Mouse (Mus musculus) MEL (cell line): ENCODE measurements around the gene Polr1e. TPM values are rescaled to one million over a fixed set of nuclear protein-coding genes. Genes with fewer than 3 reads are reported as not detected.

Experiments used
- DNase-seq: peaks from one replicate; pipeline ENCODE4 v3.0.0; 2011; ENCODE audit warnings: low read depth, low spot score
- H3K27ac ChIP-seq: 2 replicates; pipeline ENCODE4 v1.5.1; 2012; ENCODE audit warnings: low read depth, mild to moderate bottlenecking, control low read depth, low read length, moderate library complexity; ENCODE audit not compliant: control insufficient read depth
- H3K27me3 ChIP-seq, 2 experiments: fragments of 150-350 bp in 1 of 2; sonication (generic) in 1 of 2; 2 replicates each; pipeline ENCODE4 v1.6.1; 2012; ENCODE audit warnings: low read length in 2 of 2, mild to moderate bottlenecking in 2 of 2, improper control_type of control experiment in 1 of 2, moderate library complexity in 1 of 2; ENCODE audit not compliant: insufficient read depth in 2 of 2, control insufficient read depth in 1 of 2
- H3K36me3 ChIP-seq, 2 experiments: 2 replicates each; pipeline ENCODE4 v1.6.1; 2012 to 2014; ENCODE audit warnings: low read length in 2 of 2, improper control_type of control experiment in 1 of 2, inconsistent platforms in 1 of 2, mild to moderate bottlenecking in 1 of 2; ENCODE audit not compliant: insufficient read depth in 2 of 2, control insufficient read depth in 1 of 2
- H3K4me1 ChIP-seq, 2 experiments: fragments of 150-350 bp in 1 of 2; sonication (generic) in 1 of 2; 2 replicates each; pipeline ENCODE4 v1.6.1; 2012; ENCODE audit warnings: low read length in 2 of 2, improper control_type of control experiment in 1 of 2, mild to moderate bottlenecking in 1 of 2; ENCODE audit not compliant: insufficient read depth in 2 of 2, control insufficient read depth in 1 of 2
- H3K4me3 ChIP-seq, 2 experiments: fragments of 150-350 bp in 1 of 2; sonication (generic) in 1 of 2; 2 replicates each; pipeline ENCODE4 v1.5.1; 2012; ENCODE audit warnings: low read depth in 2 of 2, low read length in 2 of 2, mild to moderate bottlenecking in 2 of 2, moderate library complexity in 2 of 2, control low read depth in 1 of 2, improper control_type of control experiment in 1 of 2; ENCODE audit not compliant: control insufficient read depth in 1 of 2, insufficient read depth in 1 of 2
- H3K79me2 ChIP-seq: 2 replicates; pipeline ENCODE4 v1.6.1; 2012; ENCODE audit warnings: mild to moderate bottlenecking, low read length, moderate library complexity; ENCODE audit not compliant: control insufficient read depth, poor library complexity, insufficient read depth
- H3K9ac ChIP-seq: 2 replicates; pipeline ENCODE4 v1.6.1; 2012; ENCODE audit warnings: low read depth, mild to moderate bottlenecking, control low read depth, low read length, moderate library complexity; ENCODE audit not compliant: control insufficient read depth, poor library complexity, severe bottlenecking
- H3K9me3 ChIP-seq: fragments of 150-350 bp; sonication (generic); replicated peaks from 2 replicates; pipeline ENCODE4 v1.6.1; 2012; ENCODE audit warnings: mild to moderate bottlenecking, low read length, improper control_type of control experiment, moderate library complexity; ENCODE audit not compliant: insufficient read depth
- BHLHE40 ChIP-seq: IDR thresholded peaks from 2 replicates; pipeline ENCODE4 v1.6.1; 2012; ENCODE audit warnings: low read depth, mild to moderate bottlenecking, inconsistent platforms, low read length, improper control_type of control experiment, borderline replicate concordance
- CHD1 ChIP-seq: IDR thresholded peaks from 2 replicates; pipeline ENCODE4 v1.6.1; 2012; ENCODE audit warnings: low read depth, mild to moderate bottlenecking, inconsistent platforms, low read length, improper control_type of control experiment
- CHD2 ChIP-seq: IDR thresholded peaks from 2 replicates; pipeline ENCODE4 v1.6.1; 2011; ENCODE audit warnings: low read length, improper control_type of control experiment
- CTCF ChIP-seq, 3 experiments: IDR thresholded peaks in 2 of 3; conservative IDR thresholded peaks in 1 of 3; 2 replicates each; pipeline ENCODE4 v1.5.1; 2011 to 2012; ENCODE audit warnings: low read length in 3 of 3, low read depth in 2 of 3, mild to moderate bottlenecking in 2 of 3, improper control_type of control experiment in 1 of 3, inconsistent platforms in 1 of 3, mixed read lengths in 1 of 3, moderate library complexity in 1 of 3; ENCODE audit not compliant: control insufficient read depth in 1 of 3, insufficient read depth in 1 of 3, poor library complexity in 1 of 3, severe bottlenecking in 1 of 3
- E2F4 ChIP-seq: IDR thresholded peaks from 2 replicates; pipeline ENCODE4 v1.6.1; 2011; ENCODE audit warnings: low read depth, low read length, improper control_type of control experiment, borderline replicate concordance
- ELF1 ChIP-seq: IDR thresholded peaks from 2 replicates; pipeline ENCODE4 v1.6.1; 2014; ENCODE audit warnings: low read depth, mild to moderate bottlenecking, inconsistent platforms, low read length, improper control_type of control experiment, moderate library complexity
- EP300 ChIP-seq, 2 experiments: IDR thresholded peaks; 2 replicates each; pipeline ENCODE4 v1.6.1; 2011; ENCODE audit warnings: improper control_type of control experiment in 2 of 2, low read length in 2 of 2, low read depth in 1 of 2, mild to moderate bottlenecking in 1 of 2
- ETS1 ChIP-seq: IDR thresholded peaks from 2 replicates; pipeline ENCODE4 v1.6.1; 2012; ENCODE audit warnings: low read depth, mild to moderate bottlenecking, inconsistent platforms, low read length, improper control_type of control experiment, moderate library complexity
- GABPA ChIP-seq: IDR thresholded peaks from 2 replicates; pipeline ENCODE4 v1.6.1; 2012; ENCODE audit warnings: low read depth, mild to moderate bottlenecking, inconsistent platforms, low read length, improper control_type of control experiment, moderate library complexity
- GATA1 ChIP-seq: IDR thresholded peaks from 2 replicates; pipeline ENCODE4 v1.6.1; 2011; ENCODE audit warnings: low read depth, low read length, improper control_type of control experiment
- HCFC1 ChIP-seq: IDR thresholded peaks from 2 replicates; pipeline ENCODE4 v1.6.1; 2012; ENCODE audit warnings: low read depth, mild to moderate bottlenecking, inconsistent platforms, low read length, improper control_type of control experiment, moderate library complexity
- JUND ChIP-seq: IDR thresholded peaks from 2 replicates; pipeline ENCODE4 v1.6.1; 2011; ENCODE audit warnings: low read depth, mild to moderate bottlenecking, improper control_type of control experiment, low read length
- KAT2A ChIP-seq: conservative IDR thresholded peaks from 2 replicates; pipeline ENCODE4 v1.6.1; 2012; ENCODE audit warnings: low read depth, low read length, improper control_type of control experiment, inconsistent platforms
- MAFK ChIP-seq: IDR thresholded peaks from 2 replicates; pipeline ENCODE4 v1.6.1; 2011; ENCODE audit warnings: low read depth, mild to moderate bottlenecking, low read length, improper control_type of control experiment, borderline replicate concordance
- MAX ChIP-seq: IDR thresholded peaks from 2 replicates; pipeline ENCODE4 v1.6.1; 2011; ENCODE audit warnings: low read length, improper control_type of control experiment
- MAZ ChIP-seq: IDR thresholded peaks from 2 replicates; pipeline ENCODE4 v1.6.1; 2012; ENCODE audit warnings: low read depth, mild to moderate bottlenecking, inconsistent platforms, low read length, improper control_type of control experiment
- MEF2A ChIP-seq: IDR thresholded peaks from 2 replicates; pipeline ENCODE4 v1.6.1; 2014; ENCODE audit warnings: low read depth, mild to moderate bottlenecking, inconsistent platforms, low read length, improper control_type of control experiment; ENCODE audit not compliant: poor library complexity, insufficient replicate concordance, severe bottlenecking; ENCODE audit errors: extremely low read depth
- MXI1 ChIP-seq: IDR thresholded peaks from 2 replicates; pipeline ENCODE4 v1.6.1; 2011; ENCODE audit warnings: mild to moderate bottlenecking, low read depth, low read length, improper control_type of control experiment
- MYB ChIP-seq: IDR thresholded peaks from 2 replicates; pipeline ENCODE4 v1.6.1; 2011; ENCODE audit warnings: mild to moderate bottlenecking, low read depth, low read length, improper control_type of control experiment
- MYC ChIP-seq: IDR thresholded peaks from 2 replicates; pipeline ENCODE4 v1.6.1; 2011; ENCODE audit warnings: low read depth, mild to moderate bottlenecking, low read length, improper control_type of control experiment, moderate library complexity
- NELFE ChIP-seq: IDR thresholded peaks from 2 replicates; pipeline ENCODE4 v1.6.1; 2011; ENCODE audit warnings: low read depth, low read length, improper control_type of control experiment
- NRF1 ChIP-seq: IDR thresholded peaks from 2 replicates; pipeline ENCODE4 v1.6.1; 2014; ENCODE audit warnings: low read depth, mild to moderate bottlenecking, inconsistent platforms, low read length, improper control_type of control experiment, moderate library complexity; ENCODE audit not compliant: poor library complexity, insufficient read depth, severe bottlenecking
- POLR2AphosphoS2 ChIP-seq: IDR thresholded peaks from 2 replicates; pipeline ENCODE4 v1.6.1; 2011; ENCODE audit warnings: low read length, improper control_type of control experiment
- POLR2AphosphoS5 ChIP-seq: IDR thresholded peaks from 2 replicates; pipeline ENCODE4 v1.6.1; 2012; ENCODE audit warnings: low read depth, borderline replicate concordance, mild to moderate bottlenecking, inconsistent platforms, low read length, moderate library complexity, mixed read lengths
- RAD21 ChIP-seq: IDR thresholded peaks from 2 replicates; pipeline ENCODE4 v1.6.1; 2011; ENCODE audit warnings: mild to moderate bottlenecking, low read depth, low read length, improper control_type of control experiment
- RCOR1 ChIP-seq: IDR thresholded peaks from 2 replicates; pipeline ENCODE4 v1.6.1; 2012; ENCODE audit warnings: low read depth, mild to moderate bottlenecking, inconsistent platforms, low read length, improper control_type of control experiment
- SMC3 ChIP-seq: IDR thresholded peaks from 2 replicates; pipeline ENCODE4 v1.6.1; 2011; ENCODE audit warnings: low read depth, low read length, improper control_type of control experiment
- TAL1 ChIP-seq: IDR thresholded peaks from 2 replicates; pipeline ENCODE4 v1.6.1; 2012; ENCODE audit warnings: mild to moderate bottlenecking, inconsistent platforms, low read length, moderate library complexity, mixed read lengths
- TBP ChIP-seq: IDR thresholded peaks from 2 replicates; pipeline ENCODE4 v1.8.0; 2011; ENCODE audit warnings: low read depth, low read length, improper control_type of control experiment
- TCF12 ChIP-seq: IDR thresholded peaks from 2 replicates; pipeline ENCODE4 v1.6.1; 2014; ENCODE audit warnings: low read depth, mild to moderate bottlenecking, inconsistent platforms, low read length, improper control_type of control experiment, moderate library complexity
- UBTF ChIP-seq: IDR thresholded peaks from 2 replicates; pipeline ENCODE4 v1.6.1; 2012; ENCODE audit warnings: low read depth, mild to moderate bottlenecking, inconsistent platforms, low read length, improper control_type of control experiment, moderate library complexity, borderline replicate concordance; ENCODE audit not compliant: insufficient read depth
- USF1 ChIP-seq: IDR thresholded peaks from 2 replicates; pipeline ENCODE4 v1.6.1; 2014; ENCODE audit warnings: low read depth, mild to moderate bottlenecking, inconsistent platforms, low read length, improper control_type of control experiment, moderate library complexity
- USF2 ChIP-seq, 2 experiments: IDR thresholded peaks; 2 replicates each; pipeline ENCODE4 v1.6.1; 2011 to 2012; ENCODE audit warnings: improper control_type of control experiment in 2 of 2, low read length in 2 of 2, borderline replicate concordance in 1 of 2, inconsistent platforms in 1 of 2, low read depth in 1 of 2, mild to moderate bottlenecking in 1 of 2; ENCODE audit not compliant: insufficient read depth in 1 of 2
- ZC3H11A ChIP-seq: IDR thresholded peaks from 2 replicates; pipeline ENCODE4 v1.6.1; 2012; ENCODE audit warnings: low read depth, mild to moderate bottlenecking, inconsistent platforms, low read length, improper control_type of control experiment
- ZKSCAN1 ChIP-seq: IDR thresholded peaks from 2 replicates; pipeline ENCODE4 v1.6.1; 2012; ENCODE audit warnings: low read depth, mild to moderate bottlenecking, inconsistent platforms, low read length, improper control_type of control experiment, moderate library complexity
- ZNF384 ChIP-seq: IDR thresholded peaks from 2 replicates; pipeline ENCODE4 v1.6.1; 2012; ENCODE audit warnings: low read depth, mild to moderate bottlenecking, inconsistent platforms, low read length, improper control_type of control experiment
- polyA plus RNA-seq, 2 experiments: library from polyadenylated mRNA; stranded (reverse) in 1 of 2; unstranded in 1 of 2; fragments of >175 nt in 1 of 2; fragments of >200 nt in 1 of 2; gene quantifications; 2 replicates each; pipeline versions ENCODE4 v1.2.1 to v1.2.4; 2012; ENCODE audit warnings: low replicate concordance in 2 of 2, low read depth in 1 of 2; ENCODE audit not compliant: insufficient read length in 2 of 2, insufficient read depth in 1 of 2, missing spikeins in 1 of 2
- total RNA-seq: library from RNA; depleted of rRNA; stranded (reverse); fragments of 300-350 nt; gene quantifications from 2 replicates; pipeline ENCODE4 v1.2.3, GENCODE M21; 2012; rRNA removed

The Polr1e gene
- 35.4 and 40.8 TPM in 2 replicates for total RNA-seq
- 10 to 100 TPM in 1 of 2 experiments, not detected in 1; 51.5 TPM for polyA plus RNA-seq

GRCm38 (mm10) chr4:45018452-45018980, at the start of gene Polr1e:
TSS of gene Polr1e (plus strand) at chr4:45018583.
- Histone ChIP-seq H3K27ac (peak within 1 kb of the TSS; percentile 29; the same call in 1 of the 2 replicates), H3K4me1 (peaks cover 4 to 32% of the 10 kb centered on the region in 2 experiments), H3K27me3 (no peaks in the 10 kb centered on the region), H3K9me3 (no peaks in the 10 kb centered on the region), H3K79me2 (peaks cover 22% of the 10 kb centered on the region), H3K9ac (peak within 1 kb of the TSS; percentile 81), H3K36me3 (peaks cover 0 to 27% of the 10 kb centered on the region in 2 experiments; a peak in 2 of 4 replicates), H3K4me3 (peak within 1 kb of the TSS; percentile 91 to 92)
- DNase-seq: peak; percentile 97
- TF ChIP-seq USF2 (IDR thresholded peaks at IDR 0.05; ENCODE audit: borderline replicate concordance in 1 of 2, insufficient read depth in 1 of 2, low read depth in 1 of 2, low read length in 2 of 2) (no peak), GATA1 (no peak), ELF1 (peak; percentile 82), TAL1 (no peak), ZC3H11A (no peak), MAZ (no peak), JUND (no peak), ZKSCAN1 (no peak), RAD21 (no peak), MYC (peak; percentile 90), MEF2A (no peak), MAFK (no peak), POLR2AphosphoS5 (no peak), TCF12 (peak; percentile 35; the same call in 1 of the 2 replicates), NELFE (peak; percentile 91), MYB (no peak), CHD1 (no peak), NRF1 (no peak), BHLHE40 (no peak), MXI1 (peak; percentile 91), RCOR1 (no peak), EP300 (IDR thresholded peaks at IDR 0.05; ENCODE audit: low read depth in 1 of 2, low read length in 2 of 2) (no peak), SMC3 (no peak), GABPA (no peak), POLR2AphosphoS2 (peak; percentile 79; the same call in 1 of the 2 replicates), KAT2A (no peak), USF1 (no peak), E2F4 (no peak), TBP (peak; percentile 75), ETS1 (0 out of 2 replicates have a peak, but pooled peaks have one; percentile 20), CHD2 (no peak), CTCF (IDR thresholded peaks at IDR 0.05 in 2 of 3, conservative IDR thresholded peaks at IDR 0.05 in 1 of 3; ENCODE audit: control insufficient read depth in 1 of 3, insufficient read depth in 1 of 3, low read depth in 2 of 3, low read length in 3 of 3, poor library complexity in 1 of 3, severe bottlenecking in 1 of 3) (no peak), HCFC1 (peak; percentile 70), ZNF384 (no peak), UBTF (no peak), MAX (peak; percentile 57)
